Mouse (Mus musculus): ENCODE measurements around the gene Chil4.
"Not testable (repeated sequence)": the region's sequence is repeated elsewhere in the genome, so short reads cannot be mapped to it uniquely, and the experiment has no call there.

- TF ChIP-seq GATA1 (IDR thresholded peaks at IDR 0.05; ENCODE audit: borderline replicate concordance, low read length); FLI1 (IDR thresholded peaks at IDR 0.05; ENCODE audit: low read length): not testable (repeated sequence)
Measured at GRCm38 (mm10) chr3:106197246-106197645, 22.1 kb downstream of the Chil4 start.
